Mouse (Mus musculus) ovary, postnatal 14 days (tissue): ENCODE results near the gene Me1.

Experiments
- DNase-seq: peaks from one replicate; pipeline ENCODE4 v3.0.0; 2022; ENCODE audit warnings: low spot score

Gene Me1

DNA sequence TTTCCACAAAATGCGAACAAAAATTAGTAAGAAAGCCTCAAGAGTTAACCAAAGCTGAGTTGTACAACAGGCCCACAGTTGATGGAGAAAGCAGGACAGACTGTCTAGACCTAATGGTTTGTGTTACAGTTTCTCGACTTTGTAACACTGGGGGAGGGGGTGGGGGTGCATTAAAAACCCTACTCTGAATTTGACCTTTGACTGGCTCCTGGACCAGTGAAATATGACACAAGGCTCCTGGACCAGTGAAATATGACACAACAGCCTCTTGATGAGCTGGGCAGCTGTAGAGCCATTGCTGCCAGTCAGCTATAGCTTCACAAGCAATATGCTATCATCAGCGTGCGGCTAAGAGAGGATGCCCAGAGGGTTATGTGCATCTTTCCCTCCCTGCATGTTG lies 37.4 kb downstream of the Me1 start:
- DNase-seq = no peak

DNA sequence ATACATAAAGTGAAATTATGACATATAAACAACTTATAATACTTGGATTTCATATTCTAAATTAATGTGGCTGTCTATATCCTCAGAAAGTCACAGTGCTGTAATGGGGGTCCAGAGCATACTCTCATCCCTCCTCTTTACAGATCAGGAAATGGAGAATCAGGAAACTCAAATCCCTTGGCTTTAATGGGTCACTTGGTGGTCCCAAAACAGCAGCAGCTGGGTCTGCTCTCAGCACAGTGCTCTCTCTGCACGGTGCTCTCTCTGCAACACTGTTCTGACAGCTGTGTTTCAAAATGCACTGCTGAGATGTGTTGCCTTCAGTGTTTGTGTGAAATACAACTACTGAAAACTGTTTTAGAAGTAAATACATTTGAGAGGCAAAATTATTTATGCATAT lies 43.6 kb downstream of the Me1 start:
- DNase-seq = no peak

DNA sequence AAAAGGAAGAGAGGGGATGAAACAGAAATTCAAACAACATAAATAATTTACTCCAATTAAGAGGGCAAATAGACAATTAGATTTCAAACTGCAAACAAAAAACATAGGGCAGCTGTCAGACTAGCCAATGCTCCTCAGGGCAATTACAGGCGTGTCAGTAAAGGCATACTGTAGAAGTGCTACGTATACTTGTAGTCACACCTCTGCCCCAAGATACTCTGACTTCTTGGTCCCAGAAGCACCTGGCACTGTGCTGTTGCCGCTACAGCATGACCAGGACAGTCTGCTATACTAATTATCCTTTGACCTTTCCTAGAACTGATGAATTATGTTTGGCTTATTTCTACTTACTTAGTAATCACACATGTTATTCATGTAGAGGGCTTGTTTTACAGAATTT lies 44.5 kb downstream of the Me1 start:
- DNase-seq = no peak

DNA sequence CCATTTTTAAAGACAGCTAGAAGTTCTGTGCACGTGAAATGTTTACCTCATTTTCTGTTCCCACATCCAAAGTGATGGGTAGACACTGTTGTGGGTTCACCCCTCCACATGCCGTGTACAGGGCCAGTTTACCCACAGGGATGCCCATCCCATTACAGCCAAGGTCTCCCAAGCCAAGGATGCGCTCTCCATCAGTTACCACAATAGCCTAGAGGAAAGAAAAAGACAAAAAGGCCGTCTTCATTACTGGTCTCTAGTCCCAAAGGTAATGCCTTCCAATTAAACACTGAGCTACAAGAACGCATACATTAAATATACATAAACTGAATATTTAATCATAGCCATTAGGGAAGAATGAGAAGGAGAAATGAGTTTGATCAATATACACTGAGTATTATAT lies 44.9 kb downstream of the Me1 start:
- no peak for DNase-seq

DNA sequence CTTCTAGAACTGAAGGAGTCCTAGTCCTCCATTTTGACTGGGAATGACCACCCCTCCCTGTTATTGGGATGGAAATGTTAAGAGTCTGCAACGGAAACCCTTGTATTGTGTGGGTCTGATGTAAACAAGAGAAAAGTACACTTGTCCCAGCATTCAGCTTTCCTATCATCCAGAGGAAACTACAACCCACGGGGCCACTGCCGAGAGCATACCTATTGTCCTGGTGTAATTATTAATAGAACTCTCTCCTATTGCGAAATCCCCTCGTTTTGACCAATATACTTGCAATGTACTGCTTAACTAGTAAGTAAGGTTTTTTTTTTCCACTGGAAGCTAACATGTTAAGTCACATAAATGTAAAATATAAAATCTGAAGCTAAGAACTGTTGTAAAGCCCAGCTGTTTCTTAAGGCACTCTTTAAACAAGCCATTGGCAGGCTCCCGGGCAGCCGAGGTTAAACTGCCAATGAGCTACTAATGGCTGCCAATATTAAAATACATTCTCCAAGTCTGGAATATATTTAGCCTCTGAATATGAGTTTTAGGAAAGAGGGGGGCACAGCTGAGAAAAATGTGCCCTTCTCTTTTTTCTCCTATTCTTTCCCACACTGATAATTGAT lies 47.7 kb downstream of the Me1 start:
- DNase-seq = no peak

DNA sequence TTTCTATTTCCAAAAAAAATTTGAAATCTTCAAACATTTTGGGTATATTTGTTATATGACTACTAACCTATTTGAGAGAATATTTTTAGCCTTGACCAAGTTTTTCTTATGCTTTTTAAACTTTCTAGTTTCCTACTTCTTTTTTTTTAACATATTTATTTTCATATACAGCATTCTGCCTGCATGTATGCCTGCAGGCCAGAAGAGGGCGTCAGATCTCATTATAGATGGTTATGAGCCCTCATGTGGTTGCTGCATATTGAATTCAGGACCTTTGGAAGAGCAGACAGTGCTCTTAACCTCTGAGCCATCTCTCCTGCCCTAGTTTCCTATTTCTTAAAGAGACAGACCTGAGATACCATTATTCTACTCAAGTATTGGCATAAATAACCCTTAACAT lies 48.9 kb downstream of the Me1 start:
- DNase-seq = no peak

DNA sequence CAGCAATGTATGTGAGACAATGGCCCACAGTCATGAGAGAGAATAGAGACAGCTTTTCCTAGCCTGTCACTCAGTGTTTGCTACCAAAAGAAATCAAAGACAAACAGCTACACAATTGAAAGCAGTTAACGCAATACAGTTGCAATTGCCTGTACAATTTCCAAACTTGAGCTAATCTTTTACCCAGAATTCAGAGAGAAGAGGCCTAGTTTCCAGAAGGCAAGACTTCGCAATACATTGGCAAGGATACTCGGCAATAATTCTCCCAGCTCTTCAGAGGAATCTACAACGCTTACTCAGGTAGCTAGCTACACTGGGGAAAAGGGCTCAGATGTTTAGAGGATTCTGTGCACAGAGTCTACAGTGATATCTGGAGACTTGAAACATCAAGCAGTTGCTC lies 52.3 kb downstream of the Me1 start:
- DNase-seq = no peak

DNA sequence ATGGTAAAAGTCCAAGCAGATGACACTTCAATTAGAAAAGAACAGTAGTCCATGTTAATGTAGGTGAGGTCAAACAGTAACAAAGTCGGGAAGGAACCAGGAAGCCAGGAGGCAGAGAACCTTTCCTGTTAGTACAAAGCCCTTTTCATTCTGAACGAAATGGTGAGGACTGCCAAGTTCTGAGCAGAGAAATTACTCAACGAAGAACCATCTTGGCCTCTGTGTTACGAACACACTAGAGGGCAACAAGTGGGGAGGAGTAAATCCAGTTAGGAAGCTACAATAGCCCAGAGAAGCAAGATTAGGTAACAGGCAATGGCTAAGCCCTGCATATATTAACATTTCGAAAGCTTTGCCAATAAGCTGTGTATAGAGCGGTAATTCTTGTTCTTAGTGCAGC lies 57.0 kb downstream of the Me1 start:
- DNase-seq = no peak

DNA sequence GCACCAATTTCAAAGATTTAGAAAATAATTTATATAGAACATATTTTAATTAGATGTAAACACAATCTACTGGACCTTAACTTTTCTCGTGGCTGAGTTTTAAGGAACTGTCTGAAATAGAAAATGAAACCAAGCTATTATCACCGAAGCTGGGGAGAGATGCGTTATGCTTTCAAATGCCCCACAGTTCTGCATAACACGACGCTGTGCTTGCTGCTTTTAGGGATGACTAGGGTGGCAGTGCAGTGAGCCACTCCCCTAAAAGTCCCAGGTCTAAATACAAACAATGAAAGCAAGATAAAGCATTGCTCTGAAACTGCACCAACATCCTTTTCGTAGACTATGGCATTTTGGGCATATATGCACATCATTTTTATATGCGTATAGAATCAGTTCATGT lies 64.6 kb downstream of the Me1 start:
- no peak for DNase-seq

DNA sequence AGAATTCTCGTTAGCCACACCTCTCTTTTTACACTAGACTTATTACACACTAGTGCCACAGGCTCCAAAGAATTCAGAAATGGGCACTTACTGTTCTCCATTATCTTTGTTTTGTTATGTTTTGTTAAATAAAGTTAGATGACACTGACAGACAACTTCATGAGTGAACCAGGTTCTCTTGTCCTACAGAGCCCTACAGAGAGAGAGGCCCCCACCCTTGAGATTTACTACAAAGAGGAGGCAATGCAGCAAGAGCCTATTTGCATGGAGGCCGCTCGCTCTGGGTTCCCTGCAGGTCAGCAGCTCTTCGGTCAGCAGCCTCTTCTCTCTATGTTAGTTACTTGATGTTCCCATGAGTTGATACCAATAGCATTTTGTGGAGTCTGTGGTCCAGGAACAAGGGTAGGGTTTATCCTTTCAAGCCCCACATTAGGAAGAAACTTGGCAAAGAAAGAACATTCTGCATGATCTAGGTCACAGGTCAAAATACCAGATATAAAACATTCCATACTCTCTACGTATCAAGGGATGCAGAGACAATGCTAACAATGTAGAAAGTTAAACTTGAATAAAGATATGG lies 65.3 kb downstream of the Me1 start:
- peak; percentile 7 for DNase-seq

DNA sequence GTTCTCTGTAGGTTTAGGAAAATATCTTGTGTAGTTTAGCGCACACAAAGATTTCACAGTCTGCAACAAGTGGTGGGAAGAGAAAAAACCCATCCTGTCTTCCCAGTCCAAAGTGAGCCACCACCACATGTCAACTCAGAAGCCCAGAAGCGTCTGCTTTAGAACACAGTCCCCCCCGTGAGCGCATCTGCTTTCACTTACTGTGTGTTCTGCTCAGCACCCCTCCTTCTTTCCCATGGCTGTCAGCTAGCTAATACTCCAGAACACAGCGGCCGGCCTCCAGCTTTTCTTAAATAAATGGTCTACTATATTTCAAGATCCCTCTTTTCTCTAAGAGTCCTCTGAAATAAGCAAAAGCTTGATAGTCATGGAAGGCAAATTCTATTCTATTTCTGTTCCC lies 66.4 kb downstream of the Me1 start:
- DNase-seq = no peak

DNA sequence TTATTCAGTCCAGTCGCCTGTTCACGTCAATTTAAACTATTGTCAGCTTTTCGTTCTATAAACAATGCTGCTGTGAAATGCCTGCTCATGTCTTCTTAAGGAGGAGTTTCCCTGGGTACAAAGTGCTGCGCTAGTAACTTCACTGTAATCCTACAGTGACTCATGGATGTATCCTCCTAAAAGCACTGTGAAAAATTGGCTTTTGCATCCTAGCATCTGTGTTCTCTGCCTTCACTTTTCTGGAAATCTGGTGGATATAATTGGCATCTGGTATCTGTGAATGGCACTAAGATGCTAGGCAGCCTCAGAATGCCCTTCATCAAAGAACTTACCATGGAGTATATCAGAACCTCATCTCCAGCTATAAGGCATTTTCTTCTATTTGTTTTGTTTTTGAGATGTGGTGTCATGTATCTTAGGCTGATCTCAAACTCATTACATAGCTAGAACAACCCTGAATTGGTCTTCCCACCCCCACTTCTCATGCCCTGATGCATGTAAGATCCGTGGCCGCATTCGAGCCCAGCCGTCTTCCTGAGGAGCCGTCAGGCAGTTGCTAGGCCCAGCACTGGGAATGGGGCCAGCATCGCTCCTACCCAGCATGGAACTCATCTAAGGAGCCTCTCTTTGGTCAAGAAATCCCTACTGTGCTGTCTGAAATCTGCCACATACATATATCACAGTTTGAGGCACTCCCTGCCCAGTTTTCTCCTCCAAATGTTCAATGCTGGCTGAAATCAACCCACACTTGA lies 67.8 kb downstream of the Me1 start:
- DNase-seq = no peak

DNA sequence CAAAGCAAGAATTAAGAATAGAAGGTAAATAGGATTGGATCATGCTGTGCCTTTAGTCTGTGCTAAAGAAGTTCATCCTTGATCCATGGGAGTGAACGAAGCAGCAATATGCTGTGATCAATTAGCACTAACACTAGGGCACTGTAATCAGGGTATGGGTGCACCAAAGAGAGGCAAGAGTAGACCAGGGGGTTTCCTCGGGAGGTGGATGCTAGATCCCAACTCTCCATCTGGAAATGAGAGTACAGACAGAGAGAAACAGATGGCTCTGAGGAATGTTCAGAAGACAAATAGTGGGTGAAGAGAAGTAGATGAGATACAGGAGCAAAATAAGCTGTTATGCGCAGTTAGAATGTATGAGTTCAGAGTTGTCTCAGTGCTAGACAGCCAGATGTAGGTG lies 68.8 kb downstream of the Me1 start:
- no peak for DNase-seq

DNA sequence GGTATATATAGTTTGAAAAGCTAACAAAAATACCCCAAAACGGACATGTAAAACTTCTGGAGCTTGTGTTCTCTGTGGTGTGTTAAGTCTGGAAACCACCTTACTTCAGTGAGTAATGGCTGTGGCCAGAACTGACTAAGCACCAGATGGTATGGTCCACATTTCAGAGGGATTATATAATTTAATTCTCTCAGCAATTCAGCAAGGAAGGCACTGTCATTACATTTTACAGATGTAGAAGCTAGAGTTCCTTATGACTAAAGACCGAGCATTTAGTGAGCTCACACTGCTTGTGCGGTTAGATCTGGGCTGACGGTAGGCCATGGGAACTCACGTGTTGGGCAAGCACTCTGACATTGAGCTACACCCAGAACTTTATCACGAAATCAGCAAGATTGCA lies 71.0 kb downstream of the Me1 start:
- no peak for DNase-seq

DNA sequence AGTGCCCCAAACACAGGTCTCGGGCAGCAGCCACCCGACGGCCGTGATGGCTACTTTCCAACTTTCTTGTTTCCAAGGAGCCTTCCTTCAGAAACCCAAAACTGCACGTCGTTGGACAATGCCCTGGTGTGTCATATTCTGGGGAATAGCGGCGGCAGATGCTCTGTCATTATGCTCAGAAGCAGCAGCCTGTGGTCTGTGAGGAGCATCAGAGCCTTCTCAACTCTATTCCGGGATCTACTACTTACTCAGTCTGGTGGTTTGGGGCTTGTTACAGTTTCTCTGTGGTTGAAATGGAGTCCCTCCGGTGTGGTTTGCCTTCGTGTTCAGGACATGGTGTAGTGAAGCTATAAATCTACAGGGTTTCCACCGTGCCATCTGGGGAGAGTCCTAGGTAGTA lies 71.7 kb downstream of the Me1 start:
- no peak for DNase-seq

DNA sequence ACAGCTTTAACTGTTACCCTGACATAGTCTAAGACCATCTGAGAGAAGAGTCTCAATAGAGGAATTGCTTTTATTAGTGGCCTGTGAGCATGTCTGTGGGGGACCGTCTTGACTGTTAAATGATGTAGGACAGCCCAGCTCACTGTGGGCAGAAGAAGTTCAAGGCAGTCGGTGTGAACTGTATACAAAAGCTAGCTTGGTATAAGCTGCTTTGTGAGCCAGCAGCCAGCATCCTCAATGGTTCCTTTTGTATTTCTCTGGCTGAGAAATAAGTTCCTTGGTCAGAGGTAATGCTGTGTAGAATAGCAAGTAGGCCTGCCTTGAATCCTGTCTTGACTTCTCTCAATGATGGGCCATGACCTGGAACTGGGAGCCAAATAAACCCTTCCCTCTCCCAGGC lies 73.7 kb downstream of the Me1 start:
- no peak for DNase-seq

DNA sequence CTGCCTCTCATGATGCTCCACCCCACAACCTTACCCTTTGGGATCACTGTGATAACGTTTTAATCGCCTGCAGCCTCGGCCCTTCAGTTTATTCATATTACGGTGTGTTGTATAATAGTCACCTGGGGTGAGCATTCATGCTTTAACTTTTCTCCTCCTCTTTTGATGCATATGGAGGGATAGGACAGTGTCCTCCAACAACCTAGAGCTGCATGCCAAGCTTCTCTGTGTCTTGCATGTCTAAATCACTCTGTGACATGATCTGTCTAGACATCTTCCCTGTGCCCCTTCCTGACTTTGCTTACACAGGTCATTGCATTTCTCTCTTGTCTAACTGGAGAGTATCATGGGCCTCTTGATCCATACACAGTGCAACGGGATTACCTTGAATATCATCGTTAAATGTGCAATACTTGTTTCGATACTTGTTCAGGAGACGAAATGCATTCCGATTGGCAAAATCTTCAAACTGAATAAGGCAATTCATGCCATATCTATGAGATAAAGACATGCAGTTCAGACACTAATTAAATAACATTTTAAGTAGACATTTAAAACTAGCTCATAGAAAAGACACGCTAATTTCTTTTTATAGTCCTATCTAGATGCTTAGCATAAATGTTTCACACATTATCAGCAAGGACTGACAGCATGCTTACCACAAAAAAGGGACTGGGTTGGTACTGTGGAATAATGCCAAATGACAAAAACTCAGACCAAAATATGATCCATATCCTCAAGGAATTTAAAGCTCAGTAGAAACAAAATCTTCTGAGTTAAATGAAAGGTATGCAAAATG lies 76.2 kb downstream of the Me1 start:
- DNase-seq = no peak

DNA sequence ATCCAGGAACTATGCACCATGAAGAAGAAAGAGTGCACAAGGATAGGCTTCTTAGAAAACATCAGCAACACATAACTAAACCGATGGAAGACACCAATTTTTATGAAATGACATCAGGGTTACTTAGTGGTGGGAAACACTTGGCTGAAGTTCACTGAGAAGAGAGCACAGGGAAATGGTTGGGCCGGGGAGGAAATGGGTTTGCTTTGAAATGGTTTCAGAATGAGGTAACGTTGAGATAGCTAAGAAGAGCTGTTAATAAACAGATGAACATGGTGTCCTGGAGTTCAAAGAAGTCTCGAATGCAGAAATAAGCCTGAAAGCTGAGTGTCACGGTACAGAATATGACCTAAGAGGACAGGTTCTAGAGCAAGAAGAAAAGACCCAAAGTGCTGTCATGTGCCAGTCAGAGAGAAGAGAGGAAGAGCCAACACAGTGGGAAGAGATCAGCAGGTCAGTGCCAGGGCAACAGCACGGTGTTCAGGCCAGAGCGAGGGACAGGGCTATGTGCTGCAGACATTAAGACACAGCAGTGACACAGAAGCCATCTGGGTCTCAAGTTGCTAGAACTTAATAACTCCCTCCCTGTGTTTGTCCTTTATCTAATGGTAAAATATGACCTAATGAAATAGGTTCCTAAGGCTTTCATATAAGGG lies 77.8 kb downstream of the Me1 start:
- DNase-seq = no peak

DNA sequence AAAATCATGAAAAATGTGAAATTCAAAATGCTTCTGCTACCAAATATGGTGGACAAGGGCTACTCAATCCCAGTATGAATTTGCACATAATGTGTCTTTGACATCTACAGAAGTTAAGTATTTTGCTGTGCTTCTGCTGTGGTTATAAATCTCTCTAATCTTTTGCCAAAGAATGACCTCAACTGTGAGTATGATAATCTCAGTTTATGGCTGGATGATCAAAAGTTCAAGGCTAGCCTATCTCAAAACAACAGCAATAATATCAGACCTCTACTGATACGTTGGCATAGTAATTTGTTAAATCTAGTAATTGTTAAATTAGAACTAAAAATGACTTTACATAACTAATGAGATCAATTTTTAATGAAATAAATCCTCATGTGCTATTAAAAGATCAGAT lies 80.0 kb downstream of the Me1 start:
- no peak for DNase-seq

DNA sequence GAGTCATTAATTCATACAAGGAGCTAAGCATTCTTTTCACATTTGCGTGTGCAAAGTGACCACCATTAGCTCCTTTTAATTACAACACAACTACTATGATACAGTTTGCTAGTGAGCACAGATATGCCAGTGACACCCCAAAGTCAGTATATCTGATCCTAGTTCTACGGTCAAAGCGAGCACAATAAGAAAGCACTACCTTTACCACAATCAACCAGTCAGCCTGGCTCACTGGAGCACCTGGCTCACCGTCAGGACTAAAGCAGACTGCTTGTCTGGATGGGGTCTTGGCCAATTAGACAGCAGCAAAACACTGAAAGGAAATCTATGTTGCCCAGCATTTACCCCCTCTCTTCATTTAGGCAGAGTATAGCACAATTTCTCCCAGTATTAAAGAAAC lies 83.7 kb downstream of the Me1 start:
- DNase-seq = no peak

DNA sequence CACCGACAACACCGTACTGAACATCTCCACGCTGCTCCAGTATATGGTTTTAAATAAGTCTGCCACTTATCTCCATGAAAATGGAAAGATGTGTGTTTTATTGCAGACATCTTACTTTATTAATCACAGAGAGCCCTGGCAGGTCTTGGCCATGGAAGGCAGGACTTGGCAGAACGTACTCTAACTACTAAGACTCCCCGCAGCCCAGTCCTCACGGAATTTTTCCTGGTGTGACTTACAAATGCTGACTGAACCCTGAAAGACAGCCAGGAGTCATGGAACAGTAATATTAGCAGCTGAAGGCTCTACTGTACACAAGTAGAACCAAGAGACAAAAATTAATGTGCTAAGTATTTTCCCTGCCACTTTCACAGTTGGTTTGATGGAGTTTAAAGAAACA lies 90.0 kb downstream of the Me1 start:
- DNase-seq = no peak

DNA sequence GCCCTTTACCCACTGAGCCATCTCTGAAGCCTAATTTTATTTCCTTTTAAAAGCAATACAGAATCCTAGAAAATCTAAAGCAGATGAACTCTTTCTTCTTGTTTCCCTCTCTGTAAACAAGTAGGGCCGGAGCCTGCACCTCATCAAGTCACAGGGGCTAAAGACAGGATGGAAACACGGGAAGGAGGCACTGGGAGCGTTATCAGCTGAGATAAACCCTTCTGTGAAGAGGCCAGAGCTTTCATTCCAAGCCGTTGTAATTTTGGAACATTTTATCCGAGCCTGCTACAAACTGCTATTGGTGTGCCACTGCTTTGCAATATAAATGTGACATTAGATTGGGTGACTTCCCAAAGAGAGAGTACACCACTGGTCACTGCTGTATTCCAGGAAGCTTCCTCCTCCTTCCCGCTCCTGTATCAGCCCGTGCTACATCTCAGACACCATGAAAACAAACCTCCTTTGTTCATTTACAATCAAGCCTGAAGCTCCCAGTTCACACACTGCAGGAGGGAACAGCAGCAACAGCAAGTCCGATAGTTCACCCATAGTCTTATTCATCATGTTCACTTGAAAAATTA lies 95.9 kb downstream of the Me1 start:
- DNase-seq = no peak
